Mouse (Mus musculus): ENCODE measurements at regions not wholly inside any gene's neighbourhood (a gene's known extent, or its start where the extent isn't known, plus 50 kb on each side); places are given as distances from the start of the nearest gene placed in this dataset.
A peak's percentile ranks its signal among the peaks of the same experiment; 100 is the strongest.

GRCm38 (mm10) chr10:43718768-43719167, 140.7 kb downstream of the Cd24a start:
- no peak for DNase-seq

GRCm38 (mm10) chr10:43721356-43721755, 143.3 kb downstream of the Cd24a start:
- DNase-seq = no peak

GRCm38 (mm10) chr10:43722164-43722563, 144.1 kb downstream of the Cd24a start:
- no peak for DNase-seq

GRCm38 (mm10) chr10:43722711-43723614, 144.9 kb downstream of the Cd24a start:
- peak; percentile 74 to 79 for DNase-seq

GRCm38 (mm10) chr10:43723615-43723937, 145.5 kb downstream of the Cd24a start:
- DNase-seq = no peak

DNA sequence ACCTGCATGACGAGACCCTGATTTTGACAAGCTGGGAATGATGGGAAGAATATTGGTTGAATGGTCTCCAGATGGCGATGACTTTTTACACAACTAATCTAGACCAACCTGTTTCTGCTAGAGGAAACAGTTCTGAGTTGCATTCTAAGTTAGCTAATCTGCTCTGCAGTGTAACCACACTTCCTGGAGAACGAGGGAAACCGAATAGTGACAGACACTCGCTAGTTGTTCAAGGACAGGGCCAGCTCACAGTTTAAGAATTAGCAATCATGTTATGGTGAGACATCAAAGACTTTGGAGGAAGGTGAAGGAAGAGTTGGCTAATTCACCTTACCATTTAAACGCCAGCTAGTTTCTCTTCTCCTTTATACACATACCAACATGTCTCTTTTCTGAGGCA, 149.7 kb downstream of the Cd24a start:
- DNase-seq = no peak

DNA sequence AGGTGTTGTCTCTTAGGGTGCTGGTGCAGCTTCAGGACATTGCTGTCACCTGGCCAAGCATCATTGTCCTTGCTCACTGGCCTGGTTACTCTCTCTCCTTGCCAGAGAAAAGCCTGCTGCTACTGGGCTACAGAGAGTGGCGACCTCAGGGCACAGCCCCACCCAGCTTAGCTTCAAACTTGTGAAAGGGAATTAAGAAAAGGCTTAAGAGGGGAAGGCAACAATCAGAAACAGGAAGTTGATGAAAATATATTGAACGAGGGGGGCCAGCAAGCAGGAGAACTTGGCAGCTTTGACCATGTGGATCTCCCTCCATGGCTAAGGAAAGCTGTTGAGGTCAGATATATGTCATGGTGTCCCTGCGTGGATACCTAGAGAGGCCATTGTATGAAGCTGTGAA, 151.1 kb downstream of the Cd24a start:
- no peak for DNase-seq

DNA sequence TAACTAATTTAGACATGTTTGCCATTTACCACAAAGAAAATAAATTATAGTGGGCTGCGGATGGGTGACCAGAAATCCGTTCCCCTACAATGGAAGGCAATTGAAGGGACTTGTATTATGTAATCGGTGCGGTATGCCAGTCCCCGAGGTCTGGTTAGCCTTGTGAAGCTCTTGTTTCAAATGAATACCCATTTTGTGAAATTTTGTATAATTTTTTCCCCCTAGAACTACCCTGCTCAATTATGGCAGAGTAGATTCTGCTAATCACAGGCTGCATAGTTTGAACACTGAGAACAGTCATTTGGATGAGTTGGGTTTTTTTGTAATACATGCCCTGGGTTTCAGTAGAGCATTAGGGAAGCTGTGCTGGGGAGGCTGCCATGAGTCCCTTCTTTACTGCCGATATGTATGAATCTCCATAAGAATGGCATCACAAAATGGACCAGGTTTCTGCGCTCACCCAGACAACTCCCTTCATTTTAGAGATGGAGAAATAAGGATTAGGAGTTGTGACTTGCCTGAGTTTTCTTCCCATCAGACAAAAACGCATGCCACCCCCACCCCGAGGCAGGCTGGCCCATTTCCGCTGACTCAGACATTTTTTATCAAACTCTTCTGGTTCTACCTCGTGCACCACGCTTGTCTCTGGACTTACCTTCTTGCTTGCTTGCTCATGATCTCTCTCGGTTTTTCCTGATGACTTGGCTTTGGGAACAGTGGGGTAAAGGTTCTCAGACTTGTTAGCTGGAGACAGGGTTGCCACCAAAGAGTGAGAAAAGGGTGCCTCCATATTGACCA, 155.7 kb downstream of the Cd24a start:
- DNase-seq = no peak

GRCm38 (mm10) chr10:43739181-43739580, 161.1 kb downstream of the Cd24a start:
- DNase-seq = no peak

GRCm38 (mm10) chr10:43739718-43740117, 161.6 kb downstream of the Cd24a start:
- no peak for DNase-seq

DNA sequence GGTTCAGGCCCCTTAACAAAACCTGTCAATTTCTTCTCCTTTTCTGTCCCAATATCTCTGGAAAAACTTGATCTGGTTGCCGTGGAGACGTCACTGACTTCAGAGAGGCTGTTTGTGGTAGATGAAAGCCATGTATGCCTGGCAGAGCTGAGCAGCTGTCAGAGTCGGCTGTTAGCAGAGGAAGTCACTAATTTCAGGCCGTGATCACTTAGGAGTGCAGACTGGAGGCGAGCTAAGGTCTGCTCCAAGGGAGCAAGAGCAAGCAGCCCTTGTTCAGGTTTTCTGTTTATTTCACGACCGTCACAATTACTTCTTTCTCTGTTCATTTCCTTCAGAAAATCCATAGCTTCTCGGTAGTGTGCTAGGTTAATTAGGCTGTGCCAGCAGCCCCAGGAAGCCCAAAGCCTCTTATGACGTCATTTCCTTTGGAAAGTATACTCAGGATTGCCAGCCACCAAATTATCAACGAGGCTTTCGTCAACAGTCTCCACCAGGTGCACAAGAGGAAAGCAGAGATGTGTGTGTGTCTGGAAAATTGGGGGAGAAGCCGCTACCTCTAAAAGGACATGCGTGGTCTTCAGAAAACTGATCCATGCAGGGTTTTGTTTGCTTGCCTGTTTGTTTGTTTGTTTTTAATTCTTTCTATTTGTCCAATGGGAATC, 161.2 kb downstream of the Qrsl1 start:
- DNase-seq = no peak

DNA sequence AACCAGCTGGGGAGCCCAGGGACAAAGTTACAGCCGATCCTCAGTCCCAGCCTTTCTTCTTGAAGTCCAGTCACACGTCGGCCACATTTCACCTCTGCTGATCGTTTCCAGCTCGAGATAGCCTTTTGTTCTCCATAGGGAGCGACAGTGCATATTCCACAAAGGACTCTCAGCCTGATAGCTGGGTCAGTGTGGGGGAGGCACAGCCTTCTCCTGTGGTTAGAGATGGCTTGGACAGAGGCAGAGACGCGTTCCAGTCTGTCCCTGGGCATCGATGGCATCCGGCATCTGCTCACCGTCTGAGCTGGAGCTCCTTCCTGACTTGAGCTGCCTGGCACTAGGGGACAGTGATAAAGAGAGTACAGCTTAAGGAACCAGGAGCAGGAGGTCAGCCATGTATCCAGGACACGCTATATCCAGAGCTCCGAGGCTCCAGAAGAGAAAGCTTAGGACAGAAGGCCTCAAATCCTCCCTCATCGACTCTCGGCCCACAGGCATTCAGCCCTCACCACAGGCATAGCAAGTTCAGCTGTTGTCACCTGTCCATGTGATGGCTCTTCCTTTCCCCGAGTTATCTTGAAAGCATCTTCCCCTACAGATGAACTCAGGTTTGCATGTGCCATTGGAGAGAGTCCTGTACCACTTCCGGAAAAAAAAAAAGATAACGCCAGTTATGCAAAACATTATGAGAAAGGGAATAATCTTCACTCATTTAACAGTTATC, 160.0 kb downstream of the Qrsl1 start:
- DNase-seq = no peak

- DNase-seq = no peak
Observed at GRCm38 (mm10) chr10:43742085-43743054, 159.2 kb downstream of the Qrsl1 start.

DNA sequence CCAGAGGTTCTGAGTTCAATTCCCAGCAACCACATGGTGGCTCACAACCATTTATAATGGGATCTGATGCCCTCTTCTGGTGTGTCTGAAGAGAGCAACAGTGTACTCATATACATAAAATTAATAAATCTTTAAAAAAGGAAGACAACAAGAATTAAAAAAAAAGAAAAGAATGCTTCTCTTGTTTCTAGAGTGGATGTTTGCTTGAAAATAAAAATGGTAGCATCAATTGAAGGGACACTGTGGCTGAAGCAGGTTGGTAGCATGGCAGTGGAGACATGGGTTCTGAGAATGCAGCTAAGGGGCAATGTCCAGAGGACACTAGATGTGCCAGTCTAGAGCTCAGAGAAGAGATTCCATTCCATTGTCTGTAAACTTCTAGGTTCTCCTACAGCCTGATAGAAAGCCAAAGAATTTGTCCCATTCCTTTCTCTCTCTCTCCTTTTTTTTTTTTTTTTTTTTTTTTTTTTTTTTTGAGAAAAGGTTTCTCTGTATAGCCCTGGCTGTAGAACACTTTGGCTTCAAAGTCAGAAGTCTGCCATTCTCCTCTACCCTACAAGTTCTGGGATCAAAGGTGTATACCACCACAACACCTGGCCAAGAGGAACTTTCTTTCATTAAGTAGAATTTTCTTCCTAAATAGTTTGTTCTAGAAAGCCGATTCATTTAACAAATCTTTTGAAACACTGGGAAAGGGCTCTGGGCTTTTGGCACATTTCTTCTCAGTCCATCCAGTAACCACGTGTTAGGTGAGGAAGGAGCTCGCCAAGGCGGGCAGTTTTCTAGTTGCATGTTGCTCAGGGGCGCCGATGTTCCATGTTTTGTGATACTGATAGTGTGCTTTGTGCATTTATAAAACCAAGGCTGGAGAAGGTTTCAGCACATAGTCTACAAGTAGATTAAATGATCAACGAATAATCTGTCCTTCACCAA, 158.1 kb downstream of the Qrsl1 start:
- DNase-seq = no peak

DNA sequence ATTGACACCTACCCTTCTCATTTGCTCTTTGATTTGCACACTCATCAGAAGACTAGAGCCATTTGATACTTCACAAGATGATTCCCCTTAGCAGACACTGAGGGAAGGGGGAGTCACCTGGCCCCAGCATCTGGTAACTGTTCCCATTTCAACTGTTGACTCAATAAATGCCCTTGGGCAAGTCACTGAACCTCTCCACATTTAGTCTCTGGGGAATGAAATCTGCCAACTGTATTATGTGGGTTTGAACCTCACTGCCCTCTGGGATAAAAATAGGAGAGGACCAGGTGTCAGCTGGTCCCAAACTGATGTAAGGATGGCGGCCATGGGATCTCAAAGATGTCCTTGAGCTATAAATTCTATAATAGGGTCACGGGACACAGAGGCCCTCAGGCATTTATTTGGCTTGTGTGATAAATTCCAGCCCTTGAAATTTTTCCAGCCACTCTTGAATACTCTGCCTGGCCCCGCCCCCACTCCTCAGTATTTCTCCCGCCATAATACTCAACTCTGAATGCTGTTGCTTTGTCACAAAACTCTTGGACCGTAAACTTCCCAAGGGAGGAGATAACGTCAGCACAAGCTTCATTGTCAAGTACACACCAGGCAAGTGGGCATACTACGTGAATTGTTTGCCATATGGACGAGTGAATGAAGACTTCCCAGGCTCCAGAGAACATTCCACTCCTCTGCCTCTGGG, 155.5 kb downstream of the Qrsl1 start:
- DNase-seq = no peak

GRCm38 (mm10) chr10:43746631-43747001, 154.9 kb downstream of the Qrsl1 start:
- DNase-seq = no peak

DNA sequence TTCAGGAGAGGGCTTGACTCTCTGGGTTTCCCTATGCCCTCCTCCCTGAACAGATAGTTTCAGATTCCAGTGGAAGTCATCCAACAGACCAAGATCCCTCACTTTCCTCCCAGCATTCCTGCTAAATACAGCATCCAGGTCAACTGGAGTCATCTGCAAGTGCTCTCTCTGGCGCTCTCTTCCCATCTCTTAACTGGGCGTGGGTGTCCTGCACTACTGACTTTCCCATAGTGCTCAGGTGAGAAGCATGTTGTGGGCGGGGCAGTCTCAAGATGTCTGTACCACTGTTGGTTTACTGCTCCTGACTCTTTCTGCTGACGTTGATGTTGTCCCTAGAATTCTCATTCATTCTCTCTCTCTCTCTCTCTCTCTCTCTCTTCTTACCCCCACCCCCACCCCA, 154.0 kb downstream of the Qrsl1 start:
- no peak for DNase-seq

GRCm38 (mm10) chr10:43748300-43748699, 153.2 kb downstream of the Qrsl1 start:
- DNase-seq = no peak

DNA sequence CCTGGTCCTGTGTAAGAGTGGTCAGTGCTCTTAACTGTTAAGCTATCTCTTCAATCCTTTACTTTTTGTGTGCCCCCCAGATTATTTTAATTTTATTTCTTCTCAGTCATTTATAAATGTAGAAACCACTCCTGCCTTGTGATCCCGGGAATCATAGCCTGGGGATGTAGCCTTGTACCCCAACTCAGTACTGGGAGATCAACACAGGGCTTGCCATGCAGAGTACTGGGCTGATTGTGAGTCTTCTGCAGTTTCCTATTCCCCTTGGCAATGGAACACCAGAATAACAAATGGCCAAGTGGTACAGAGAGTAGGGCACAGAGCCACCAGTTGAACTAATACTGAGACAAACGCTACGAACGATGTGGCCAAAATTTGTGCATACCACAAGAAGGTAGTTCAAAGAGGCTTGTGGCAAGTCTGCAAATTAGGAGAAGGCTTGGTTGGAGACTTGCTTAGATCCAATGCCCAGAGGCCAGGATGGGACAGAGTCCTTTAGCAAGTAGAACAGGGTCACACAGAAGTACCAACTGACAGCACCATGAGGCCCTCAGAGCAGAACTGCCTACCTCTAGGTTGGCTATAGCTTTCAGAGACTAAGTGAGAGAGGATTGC, 151.9 kb downstream of the Qrsl1 start:
- DNase-seq = no peak

All from kidney, postnatal 36 days (tissue).